Mouse (Mus musculus) lung, postnatal 0 days (tissue): ENCODE data around the gene Cog2. TPM values are rescaled to one million over a fixed set of nuclear protein-coding genes. Genes with fewer than 3 reads are reported as not detected.

Source experiments
- ATAC-seq: fragments of 200-750 bp; cut with Nextera tagmentation; 2 replicates; pipeline ENCODE4 v1.8.0; 2017; ENCODE audit warnings: moderate library complexity
- DNase-seq: peaks from one replicate; pipeline ENCODE4 v3.0.0-alpha.2; 2016; ENCODE audit warnings: low spot score
- H3K27ac ChIP-seq: fragments of 300-500 bp; sonication (generic); 2 replicates; pipeline ENCODE4 v1.5.1; 2014; ENCODE audit warnings: antibody characterized with exemption, mild to moderate bottlenecking, low read length, mixed read lengths
- H3K27me3 ChIP-seq: fragments of 300-500 bp; sonication (generic); replicated peaks from 2 replicates; pipeline ENCODE4 v1.6.1; 2014; ENCODE audit warnings: low read length, mixed read lengths; ENCODE audit not compliant: insufficient read depth
- H3K36me3 ChIP-seq: fragments of 300-500 bp; sonication (generic); 2 replicates; pipeline ENCODE4 v1.6.1; 2014; ENCODE audit warnings: low read length, mixed read lengths; ENCODE audit not compliant: insufficient read depth
- H3K4me1 ChIP-seq: fragments of 300-500 bp; sonication (generic); 2 replicates; pipeline ENCODE4 v1.6.1; 2014; ENCODE audit warnings: antibody characterized with exemption, low read depth, low read length, mixed read lengths; ENCODE audit not compliant: insufficient read depth
- H3K4me2 ChIP-seq: fragments of 300-500 bp; sonication (generic); replicated peaks from 2 replicates; pipeline ENCODE4 v1.6.1; 2014; ENCODE audit warnings: low read depth, mild to moderate bottlenecking, low read length, moderate library complexity, mixed read lengths
- H3K4me3 ChIP-seq: fragments of 300-500 bp; sonication (generic); 2 replicates; pipeline ENCODE4 v1.5.1; 2014; ENCODE audit warnings: low read depth, low read length
- H3K9ac ChIP-seq: fragments of 300-500 bp; sonication (generic); replicated peaks from 2 replicates; pipeline ENCODE4 v1.6.1; 2014; ENCODE audit warnings: low read depth, mild to moderate bottlenecking
- H3K9me3 ChIP-seq: fragments of 300-500 bp; sonication (generic); 2 replicates; pipeline ENCODE4 v1.6.1; 2016; ENCODE audit warnings: low read length, mixed read lengths
- CTCF ChIP-seq: IDR thresholded peaks from 2 replicates; pipeline ENCODE4 v1.5.1; 2016; ENCODE audit warnings: antibody characterized with exemption, mild to moderate bottlenecking
- EP300 ChIP-seq: IDR thresholded peaks from 2 replicates; pipeline ENCODE4 v1.6.1; 2016; ENCODE audit warnings: antibody characterized with exemption, mild to moderate bottlenecking, control low read depth
- WGBS: fragments of 180-500 bp; shearing (Covaris S2); extraction: QIAGEN DNeasy Blood & Tissue Kit; methylation state at CpG from one replicate; pipeline ENCODE4 v1.1.7; 2014; 5-methylcytosine and 5-hydroxymethylcytosine counted together
- polyA plus RNA-seq: library from polyadenylated mRNA; unstranded; fragments of >200 nt; fragmentation: Nextera tagmentation; extraction: Ambion mirVana; gene quantifications from 2 replicates; pipeline ENCODE4 v1.2.1, GENCODE M21; 2015

The Cog2 gene
- polyA plus RNA-seq, 1 experiment from 2014 or later, result 24.5 TPM

DNA sequence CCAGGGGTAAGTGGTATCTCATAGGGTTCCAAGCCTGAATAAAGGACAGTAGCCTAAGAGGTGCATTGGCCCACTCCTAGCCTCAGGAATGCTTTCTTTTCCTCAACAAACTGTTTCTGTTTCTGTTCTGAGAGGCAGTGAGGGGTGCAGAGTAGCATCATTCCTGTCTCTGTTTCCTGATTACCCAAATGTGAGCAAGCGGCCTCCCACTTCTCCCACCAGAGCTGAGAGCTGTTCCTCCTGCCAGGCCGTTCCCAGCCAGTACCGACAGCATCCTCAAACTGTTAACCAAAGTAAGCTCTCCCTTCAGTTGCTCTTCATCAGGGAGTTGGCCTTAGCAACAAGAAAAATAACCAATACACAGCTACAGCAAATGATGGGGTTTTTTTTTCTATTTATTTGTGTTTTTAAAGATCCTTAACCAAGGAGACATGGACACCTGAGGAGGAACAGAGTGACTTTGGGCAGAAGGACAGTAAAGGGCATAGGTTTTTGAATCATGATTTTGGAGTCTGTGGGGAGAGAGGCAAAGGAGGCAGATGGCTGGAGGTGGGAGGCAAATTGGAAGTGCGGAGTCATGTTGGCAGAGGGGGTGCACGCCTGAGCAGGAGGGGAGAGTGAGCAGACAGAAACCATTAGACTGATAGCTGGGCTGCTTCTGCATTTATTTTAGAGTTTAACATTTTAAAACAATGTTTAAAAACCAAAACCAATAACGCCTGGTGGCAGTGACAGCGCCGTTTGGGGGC, 12.8 kb upstream of the Cog2 start:
- ATAC-seq, result no peak
- Histone ChIP-seq H3K4me3 (no peak overlapping the region), H3K9ac (no peak overlapping the region), H3K4me2 (no peak overlapping the region), H3K27ac (no peak overlapping the region), H3K27me3 (no peaks in the 10 kb centered on the region), H3K9me3 (no peaks in the 10 kb centered on the region; the same call in 1 of the 2 replicates), H3K36me3 (no peaks in the 10 kb centered on the region), H3K4me1 (no peaks in the 10 kb centered on the region)
- TF ChIP-seq CTCF (no peak), EP300 (no peak)
- 66% methylated on average over 8 of the region's 8 CpGs for WGBS
- no peak for DNase-seq

DNA sequence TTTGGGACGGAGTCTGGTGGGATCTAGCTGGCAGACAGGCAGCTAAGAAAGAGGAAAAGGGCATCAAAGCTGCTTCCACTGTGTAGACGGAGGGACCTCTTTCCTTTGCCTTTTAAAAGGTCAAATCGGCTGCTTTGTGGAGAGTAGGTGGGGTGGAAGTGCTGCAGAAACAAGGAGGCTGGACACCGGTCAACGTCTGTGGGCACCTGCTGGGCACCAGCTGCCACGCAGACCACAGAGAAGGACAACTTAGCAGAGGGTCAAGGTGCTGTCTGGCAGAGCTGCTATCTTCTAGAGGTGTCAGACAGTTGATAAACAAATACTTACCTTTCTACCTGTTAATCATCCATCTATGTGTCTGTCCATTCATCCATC, 12.3 kb upstream of the Cog2 start:
- no peak overlapping the region for H3K9ac ChIP-seq
- no peak overlapping the region for H3K4me3 ChIP-seq
- no peak overlapping the region for H3K4me2 ChIP-seq
- H3K36me3 ChIP-seq, result no peaks in the 10 kb centered on the region
- no peaks in the 10 kb centered on the region; the same call in 1 of the 2 replicates for H3K9me3 ChIP-seq
- ATAC-seq (no peak), DNase-seq (no peak)
- 67% methylated on average over 6 of the region's 6 CpGs for WGBS
- no peak overlapping the region for H3K27ac ChIP-seq
- no peaks in the 10 kb centered on the region for H3K27me3 ChIP-seq
- TF ChIP-seq CTCF, result no peak
- no peak for TF ChIP-seq EP300
- H3K4me1 ChIP-seq, result no peaks in the 10 kb centered on the region

GRCm38 (mm10) chr8:124509156-124509555, 11.4 kb upstream of the Cog2 start:
- H3K9me3 ChIP-seq, result no peaks in the 10 kb centered on the region
- TF ChIP-seq EP300 (no peak), CTCF (no peak)

GRCm38 (mm10) chr8:124516039-124516438, 4.5 kb upstream of the Cog2 start:
- ATAC-seq (no peak), DNase-seq (no peak)
- Histone ChIP-seq H3K27me3 (no peaks in the 10 kb centered on the region), H3K4me1 (no peaks in the 10 kb centered on the region; the same call in 1 of the 2 replicates), H3K9ac (no peak overlapping the region), H3K4me3 (no peak overlapping the region), H3K9me3 (no peaks in the 10 kb centered on the region), H3K36me3 (no peaks in the 10 kb centered on the region), H3K27ac (no peak overlapping the region), H3K4me2 (no peak overlapping the region)
- 63% methylated on average over 3 of the region's 3 CpGs for WGBS
- TF ChIP-seq EP300, result no peak
- no peak for TF ChIP-seq CTCF

More at GRCm38 (mm10) chr8:124509156-124509555, 11.4 kb upstream of the Cog2 start:
- Histone ChIP-seq H3K9ac (no peak overlapping the region), H3K4me2 (no peak overlapping the region), H3K27me3 (no peaks in the 10 kb centered on the region), H3K4me3 (no peak overlapping the region), H3K27ac (no peak overlapping the region), H3K4me1 (no peaks in the 10 kb centered on the region), H3K36me3 (no peaks in the 10 kb centered on the region)
- ATAC-seq (no peak), DNase-seq (no peak)
- WGBS, result 70% methylated on average over 3 of the region's 3 CpGs

DNA sequence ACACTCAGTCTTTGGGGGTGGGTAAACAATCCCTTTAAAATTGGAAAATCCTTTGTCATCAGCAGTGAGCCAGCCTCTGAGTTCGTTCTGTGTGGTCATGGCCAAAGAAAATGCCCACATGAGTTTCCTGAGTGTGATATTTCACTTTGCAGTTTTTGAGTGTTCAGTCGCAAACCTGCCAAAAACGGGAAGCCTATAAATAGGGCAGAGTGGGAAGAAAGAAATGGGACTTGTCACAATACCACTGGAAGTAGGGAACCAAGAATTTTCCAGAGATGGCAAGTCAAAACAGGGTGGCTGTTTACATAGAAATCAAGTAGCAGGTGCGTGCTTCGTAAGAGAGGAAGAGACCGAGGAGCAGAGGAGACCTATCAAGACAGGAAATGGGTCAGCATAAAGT, 4.0 kb upstream of the Cog2 start:
- 53% methylated on average over 6 of the region's 6 CpGs for WGBS
- Histone ChIP-seq H3K4me3 (no peak overlapping the region), H3K36me3 (no peaks in the 10 kb centered on the region), H3K27me3 (no peaks in the 10 kb centered on the region), H3K27ac (no peak overlapping the region), H3K9ac (no peak overlapping the region), H3K4me1 (peaks cover 1% of the 10 kb centered on the region; the same call in 1 of the 2 replicates), H3K4me2 (no peak overlapping the region), H3K9me3 (no peaks in the 10 kb centered on the region)
- no peak for DNase-seq
- no peak for TF ChIP-seq CTCF
- no peak for ATAC-seq

DNA sequence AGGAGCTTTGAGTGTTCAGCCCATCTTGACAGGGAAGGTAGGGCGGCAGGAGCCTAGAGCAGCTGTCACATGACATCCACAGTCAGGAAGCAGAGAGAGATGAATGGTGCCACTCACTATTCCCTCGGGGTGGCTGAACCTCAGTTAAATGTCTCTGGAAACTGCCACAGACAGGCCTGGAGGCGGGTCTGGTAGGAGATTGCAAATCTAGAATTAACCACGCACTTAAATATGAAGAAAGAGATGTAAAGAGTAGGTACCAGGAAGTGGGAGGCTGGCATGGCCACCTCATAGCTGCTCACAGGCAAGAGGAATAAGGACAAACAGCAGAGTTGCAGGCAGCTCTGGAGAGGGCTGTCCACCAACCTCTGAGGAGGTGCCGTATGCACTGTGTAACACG, 3.4 kb upstream of the Cog2 start:
- H3K4me2 ChIP-seq, result no peak overlapping the region
- 55% methylated on average over 6 of the region's 6 CpGs for WGBS
- H3K4me1 ChIP-seq, result peaks cover 5% of the 10 kb centered on the region; the same call in 1 of the 2 replicates
- ATAC-seq (no peak), DNase-seq (no peak)
- H3K27me3 ChIP-seq, result no peaks in the 10 kb centered on the region
- no peak overlapping the region for H3K27ac ChIP-seq
- no peaks in the 10 kb centered on the region for H3K36me3 ChIP-seq
- H3K9ac ChIP-seq, result no peak overlapping the region
- H3K9me3 ChIP-seq, result no peaks in the 10 kb centered on the region
- no peak overlapping the region for H3K4me3 ChIP-seq
- no peak for TF ChIP-seq EP300
- TF ChIP-seq CTCF, result no peak
